Comparison of ENCODE assay signal across 8 mouse cellular contexts in the genomic region with DNA sequence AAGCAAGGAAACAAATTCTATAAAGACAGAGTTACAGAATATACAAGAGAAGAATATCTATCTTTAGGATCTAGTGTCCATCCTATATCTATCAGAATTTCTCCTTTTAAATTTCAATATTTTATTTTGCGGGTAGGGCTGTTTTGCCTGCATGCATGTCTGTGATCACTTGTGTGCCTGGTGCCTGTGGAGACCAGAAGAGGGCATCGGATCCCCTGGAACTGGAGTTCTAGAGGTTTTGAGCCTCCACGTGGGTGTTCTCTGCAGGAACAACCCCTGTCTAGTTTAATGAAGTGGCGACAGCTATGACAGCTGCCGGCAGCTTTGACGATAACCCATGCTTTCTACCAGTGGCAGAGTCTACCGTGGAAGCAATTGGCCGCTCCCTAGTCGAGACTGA. TPM values are rescaled to one million over a fixed set of nuclear protein-coding genes. Genes with fewer than 3 reads are reported as not detected.
DNase-seq lines count a peak whose midpoint lies in the region; ATAC-seq and TF ChIP-seq lines count a peak whose summit lies in the region.

No protein-coding gene starts in this region.

- peak overlapping the region; percentile 58 for H3K4me2 ChIP-seq in heart, embryonic 13.5 days
- peak overlapping the region; percentile 30 for H3K4me2 ChIP-seq in kidney, postnatal 0 days (ENCODE audit: low read length)
- peak overlapping the region; percentile 41; the same call in 1 of the 2 replicates for H3K4me2 ChIP-seq in liver, embryonic 16.5 days (ENCODE audit: low read depth, low read length)

- no peak overlapping the region for H3K27ac ChIP-seq in heart, embryonic 13.5 days (replicated peaks)
- H3K27ac ChIP-seq in kidney, postnatal 0 days: no peak overlapping the region
- H3K27ac ChIP-seq in liver, embryonic 16.5 days (ENCODE audit: low read length): no peak overlapping the region

- 5% methylated on average over 9 of the region's 9 CpGs for WGBS in heart, embryonic 13.5 days
- WGBS in kidney, postnatal 0 days: 18% methylated on average over 9 of the region's 9 CpGs
- WGBS in liver, embryonic 16.5 days (ENCODE audit: insufficient replicate concordance): 10% methylated on average over 9 of the region's 9 CpGs

- peaks cover 21% of the 10 kb centered on the region for H3K4me1 ChIP-seq in heart, embryonic 13.5 days
- no peaks in the 10 kb centered on the region for H3K4me1 ChIP-seq in kidney, postnatal 0 days (replicated peaks; ENCODE audit: insufficient read depth, low read length)
- H3K4me1 ChIP-seq in liver, embryonic 16.5 days (ENCODE audit: control insufficient read depth, low read depth, low read length): no peaks in the 10 kb centered on the region

- H3K27me3 ChIP-seq in heart, embryonic 13.5 days (replicated peaks): peaks cover 51% of the 10 kb centered on the region
- H3K27me3 ChIP-seq in kidney, postnatal 0 days (ENCODE audit: insufficient read depth, low read length): no peaks in the 10 kb centered on the region
- no peaks in the 10 kb centered on the region for H3K27me3 ChIP-seq in liver, embryonic 16.5 days (ENCODE audit: control insufficient read depth, insufficient read depth, low read depth, low read length)

- 0 out of 2 replicates have a peak overlapping the region, but pooled peaks have one; percentile 1 for H3K9ac ChIP-seq in heart, embryonic 13.5 days
- H3K9ac ChIP-seq in kidney, postnatal 0 days (ENCODE audit: low read depth, low read length): no peak overlapping the region
- no peak overlapping the region for H3K9ac ChIP-seq in liver, embryonic 16.5 days (ENCODE audit: low read depth, low read length)

- peak; percentile 25; the same call in 1 of the 2 replicates for ATAC-seq in heart, embryonic 13.5 days (ENCODE audit: extremely low read depth, insufficient number of reproducible peaks, low FRiP score, low TSS enrichment)
- ATAC-seq in kidney, postnatal 0 days (replicated peaks; ENCODE audit: low FRiP score, low read depth): peak; percentile 64; the same call in 1 of the 2 replicates
- peak; percentile 66; the same call in 1 of the 2 replicates for ATAC-seq in liver, embryonic 16.5 days (ENCODE audit: low read depth)

- DNase-seq in 3134 (ENCODE audit: extremely low read depth, insufficient read length, low spot score): peak; percentile 39
- peak; percentile 67 for DNase-seq in CD4-positive helper T cell, adult 2 months (ENCODE audit: low read depth, low spot score)
- DNase-seq in cerebellum, postnatal 10 days: peak; percentile 34 to 36
- peak; percentile 69 for DNase-seq in kidney, postnatal 0 days (ENCODE audit: low spot score)
- DNase-seq in retina, embryonic 14.5 days (ENCODE audit: low spot score): peak; percentile 69
- DNase-seq in urinary bladder, postnatal 4 days (ENCODE audit: low spot score in 2 of 2): no peak

- H3K36me3 ChIP-seq in heart, embryonic 13.5 days: no peaks in the 10 kb centered on the region
- H3K36me3 ChIP-seq in kidney, postnatal 0 days (ENCODE audit: insufficient read depth, low read length): no peaks in the 10 kb centered on the region
- no peaks in the 10 kb centered on the region for H3K36me3 ChIP-seq in liver, embryonic 16.5 days (ENCODE audit: control insufficient read depth, insufficient read depth)

- TF ChIP-seq CTCF in kidney, postnatal 0 days (IDR thresholded peaks at IDR 0.05; ENCODE audit: low read depth): peak; percentile 60; the same call in 1 of the 2 replicates

- H3K4me3 ChIP-seq in heart, embryonic 13.5 days: peak overlapping the region; percentile 26
- H3K4me3 ChIP-seq in kidney, postnatal 0 days (replicated peaks; ENCODE audit: low read depth, low read length): no peak overlapping the region
- H3K4me3 ChIP-seq in liver, embryonic 16.5 days (ENCODE audit: low read depth, low read length): no peak overlapping the region

- H3K9me3 ChIP-seq in heart, embryonic 13.5 days: 0 out of 2 replicates have a peak, but pooled peaks cover 2% of the 10 kb centered on the region
- H3K9me3 ChIP-seq in kidney, postnatal 0 days (replicated peaks; ENCODE audit: low read length): no peaks in the 10 kb centered on the region
- no peaks in the 10 kb centered on the region for H3K9me3 ChIP-seq in liver, embryonic 16.5 days (replicated peaks; ENCODE audit: control insufficient read depth, low read length)

RNA-seq across cellular contexts. Expression of a gene that starts 16.0 kb away (rescaled TPM):
- 0.08 and 0.38 TPM in 2 replicates for polyA plus RNA-seq in heart, embryonic 13.5 days (2015; fragmentation: Nextera tagmentation; extraction: Ambion mirVana)
- polyA plus RNA-seq in kidney, postnatal 0 days (2015; fragmentation: Nextera tagmentation; extraction: Ambion mirVana): 322 and 401 TPM in 2 replicates
- 30.3 and 33.5 TPM in 2 replicates for polyA plus RNA-seq in liver, embryonic 16.5 days (2015; fragmentation: Nextera tagmentation; extraction: Ambion mirVana)

RNA-seq across cellular contexts. Expression of a gene that starts 16.0 kb away (rescaled TPM):
- 0.36 TPM in 1 of 2 replicates, not detected in the other for polyA plus RNA-seq in heart, embryonic 13.5 days (2015; fragmentation: Nextera tagmentation; extraction: Ambion mirVana)
- 0.06 and 0.09 TPM in 2 replicates for polyA plus RNA-seq in kidney, postnatal 0 days (2015; fragmentation: Nextera tagmentation; extraction: Ambion mirVana)
- polyA plus RNA-seq in liver, embryonic 16.5 days (2015; fragmentation: Nextera tagmentation; extraction: Ambion mirVana): 0.22 and 0.27 TPM in 2 replicates

Comparison
In these comparisons a context has a peak if more than half of its experiments do, and no peak if none do; other contexts are left out.
1. DNase-seq: peak in 3134 (single experiment), CD4-positive helper T cell, adult 2 months (single experiment), cerebellum, postnatal 10 days (2 of 2), kidney, postnatal 0 days (single experiment) and retina, embryonic 14.5 days (single experiment); none in urinary bladder, postnatal 4 days (0 of 2).
2. RNA of a gene that starts 16.0 kb away (polyA plus RNA-seq): 322 to 401 TPM in kidney, postnatal 0 days and 30.3 to 33.5 TPM in liver, embryonic 16.5 days; 0.08 to 0.38 TPM in heart, embryonic 13.5 days; every median in the first group is over 10 times any median in the second.
3. Peak in every context shown above with its lines, with median percentiles within 50 percentile points of each other: ATAC-seq and H3K4me2 ChIP-seq.